Mouse (Mus musculus): ENCODE data around the gene Fut8. TPM values are rescaled to one million over a fixed set of nuclear protein-coding genes. Genes with fewer than 3 reads are reported as not detected.
A peak's percentile ranks its signal among the peaks of the same experiment; 100 is the strongest.

Fut8 gene
- polyA plus RNA-seq (2015; fragmentation: Nextera tagmentation; extraction: Ambion mirVana) = 68.8 and 69.5 TPM in 2 replicates

DNA sequence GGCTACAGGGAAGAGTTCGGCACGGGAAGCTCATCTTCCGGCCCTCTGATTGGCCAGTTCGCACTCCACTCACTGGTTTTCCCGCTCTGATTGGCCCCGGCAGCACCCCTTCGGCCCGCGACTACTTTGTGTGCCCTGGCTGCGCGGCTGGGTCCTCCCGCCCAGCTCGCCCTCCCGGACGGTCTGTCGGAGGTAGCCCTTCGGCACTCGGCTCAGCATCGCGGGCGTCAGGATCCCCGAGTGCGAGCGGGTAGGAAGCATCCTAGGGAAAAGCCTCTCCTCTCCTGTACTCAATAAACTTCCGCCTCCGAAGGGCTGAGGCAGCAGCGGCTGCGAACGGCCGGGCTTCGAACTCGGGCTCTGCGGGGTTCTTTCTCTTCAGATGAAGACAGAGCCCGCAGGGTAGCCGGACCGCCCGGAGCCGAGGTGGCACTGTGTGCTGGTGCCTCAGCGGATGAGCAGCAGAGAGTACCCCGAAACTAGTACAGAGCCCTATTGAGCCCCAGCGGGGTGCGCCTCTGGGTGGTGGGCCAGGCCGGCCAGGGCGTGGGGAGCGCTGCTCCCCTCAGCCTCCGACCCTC lies at the start of gene Fut8:
TSS of gene Fut8 (plus strand) at position 176 of the 581 bp plus-strand sequence.
- peak within 1 kb of the TSS; percentile 89 for H3K4me3 ChIP-seq (ENCODE audit: low read depth, low read length)
- H3K9ac ChIP-seq (ENCODE audit: low read depth, low read length) = peak within 1 kb of the TSS; percentile 76
- peaks cover 9% of the 10 kb centered on the region for H3K4me1 ChIP-seq (ENCODE audit: control insufficient read depth, insufficient read depth, low read length)
- no peaks in the 10 kb centered on the region for H3K9me3 ChIP-seq (replicated peaks; ENCODE audit: control insufficient read depth, low read length, poor library complexity, severe bottlenecking)
- peak; percentile 83 for ATAC-seq
- peak within 1 kb of the TSS; percentile 98 for H3K27ac ChIP-seq (ENCODE audit: low read length)
- peak within 1 kb of the TSS; percentile 64 for H3K4me2 ChIP-seq (ENCODE audit: low read length)
- no peaks in the 10 kb centered on the region for H3K36me3 ChIP-seq (ENCODE audit: control insufficient read depth, insufficient read depth, low read length)
- 0% methylated on average over 46 of the region's 46 CpGs for WGBS
- H3K27me3 ChIP-seq (ENCODE audit: control insufficient read depth, insufficient read depth, low read depth, low read length) = no peaks in the 10 kb centered on the region

DNA sequence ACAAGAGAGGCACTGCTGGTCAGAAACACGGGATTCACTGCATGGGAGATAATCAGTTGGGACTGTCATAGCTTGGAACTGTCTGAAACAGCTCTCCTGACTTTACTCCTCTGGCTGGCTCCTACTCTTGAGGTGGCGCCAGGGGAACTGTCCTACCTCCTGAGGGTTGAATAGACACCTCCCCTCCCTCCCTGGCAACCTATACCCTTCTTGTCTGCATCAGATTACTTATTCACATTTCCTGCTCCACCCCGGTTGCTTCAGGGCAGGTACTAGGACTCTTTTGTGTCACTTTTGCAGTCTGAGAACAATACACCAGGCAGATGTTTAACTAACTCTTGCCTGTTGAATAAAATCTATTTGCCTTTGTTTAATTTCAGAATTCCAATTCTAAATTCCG lies 48.8 kb upstream of the Fut8 start:
- Histone ChIP-seq H3K27me3 (ENCODE audit: control insufficient read depth, insufficient read depth, low read depth, low read length) (no peaks in the 10 kb centered on the region), H3K9ac (ENCODE audit: low read depth, low read length) (no peak overlapping the region), H3K4me3 (ENCODE audit: low read depth, low read length) (no peak overlapping the region), H3K36me3 (ENCODE audit: control insufficient read depth, insufficient read depth, low read length) (no peaks in the 10 kb centered on the region), H3K4me1 (ENCODE audit: control insufficient read depth, insufficient read depth, low read length) (no peaks in the 10 kb centered on the region), H3K27ac (ENCODE audit: low read length) (0 out of 2 replicates have a peak overlapping the region, but pooled peaks have one; percentile 3), H3K9me3 (replicated peaks; ENCODE audit: control insufficient read depth, low read length, poor library complexity, severe bottlenecking) (no peaks in the 10 kb centered on the region), H3K4me2 (ENCODE audit: low read length) (no peak overlapping the region)
- ATAC-seq = no peak
- 53% methylated on average over 4 of the region's 4 CpGs for WGBS

DNA sequence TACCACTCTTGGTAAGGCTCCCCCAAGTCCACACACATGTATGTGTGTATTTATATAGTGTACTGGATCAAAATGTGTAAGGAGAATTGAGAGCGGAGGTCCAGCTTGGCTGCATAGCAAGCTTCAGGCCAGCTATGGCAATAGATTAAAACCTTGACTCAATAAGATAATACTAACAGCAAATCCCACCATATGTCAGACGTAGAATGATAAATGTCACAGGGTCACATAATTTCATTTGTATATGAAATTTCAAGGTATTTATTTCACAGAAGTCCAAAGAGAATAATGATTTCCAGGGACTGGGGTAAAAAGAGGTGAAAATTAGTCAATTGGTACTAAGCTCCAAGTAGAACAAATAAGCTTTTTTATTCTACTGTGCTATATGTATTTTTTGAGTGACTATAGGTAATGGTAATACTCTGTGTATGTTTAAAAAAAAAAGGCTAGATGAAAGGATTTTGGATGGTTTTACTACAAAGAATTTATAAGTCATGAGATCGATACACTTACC lies 47.9 kb upstream of the Fut8 start:
- H3K27ac ChIP-seq (ENCODE audit: low read length) = no peak overlapping the region
- no peaks in the 10 kb centered on the region for H3K36me3 ChIP-seq (ENCODE audit: control insufficient read depth, insufficient read depth, low read length)
- H3K9me3 ChIP-seq (replicated peaks; ENCODE audit: control insufficient read depth, low read length, poor library complexity, severe bottlenecking) = no peaks in the 10 kb centered on the region
- H3K4me3 ChIP-seq (ENCODE audit: low read depth, low read length) = no peak overlapping the region
- ATAC-seq = no peak
- H3K4me1 ChIP-seq (ENCODE audit: control insufficient read depth, insufficient read depth, low read length) = no peaks in the 10 kb centered on the region
- H3K27me3 ChIP-seq (ENCODE audit: control insufficient read depth, insufficient read depth, low read depth, low read length) = no peaks in the 10 kb centered on the region
- 88% methylated on average over 3 of the region's 3 CpGs for WGBS
- no peak overlapping the region for H3K4me2 ChIP-seq (ENCODE audit: low read length)
- no peak overlapping the region for H3K9ac ChIP-seq (ENCODE audit: low read depth, low read length)

DNA sequence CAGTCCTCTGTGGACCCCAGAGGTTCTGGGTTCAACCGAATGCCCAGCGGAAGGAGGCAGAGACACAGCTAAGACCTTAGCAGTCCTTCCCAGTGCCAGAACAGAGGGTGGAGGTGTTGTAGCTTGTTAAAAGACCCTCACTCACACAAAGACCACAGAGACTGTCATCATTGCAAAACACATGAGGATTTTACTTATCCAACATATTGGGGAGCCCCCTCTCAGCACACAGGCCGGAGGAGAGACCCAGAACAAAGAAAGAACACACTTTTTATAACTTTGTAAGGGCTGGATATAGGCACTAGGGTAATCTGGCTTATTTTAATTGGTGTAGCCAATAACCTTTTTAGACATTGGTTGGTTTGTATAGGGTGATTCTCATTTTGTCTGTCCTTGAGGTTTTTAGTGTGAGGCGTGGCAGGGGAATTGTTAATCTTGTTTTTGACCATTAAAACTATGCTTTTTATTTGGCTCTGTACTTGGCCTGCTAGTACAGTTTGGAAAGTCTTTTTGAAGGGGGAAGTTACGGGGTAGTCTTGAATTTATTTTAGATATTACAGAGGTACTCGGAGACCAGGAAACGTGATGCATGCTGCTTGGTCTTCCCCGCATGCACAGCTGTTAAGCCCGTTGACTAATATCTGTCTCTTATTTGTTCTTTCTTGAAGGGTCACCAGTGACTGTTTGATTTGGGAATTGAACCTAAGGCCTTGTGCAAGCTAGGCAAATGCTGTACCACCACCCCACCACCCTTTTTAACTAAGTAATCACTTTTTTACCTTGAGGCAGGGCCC lies 46.2 kb upstream of the Fut8 start:
- H3K27ac ChIP-seq (ENCODE audit: low read length) = no peak overlapping the region
- no peak overlapping the region for H3K4me2 ChIP-seq (ENCODE audit: low read length)
- WGBS = 92% methylated on average over 9 of the region's 9 CpGs
- no peaks in the 10 kb centered on the region for H3K9me3 ChIP-seq (replicated peaks; ENCODE audit: control insufficient read depth, low read length, poor library complexity, severe bottlenecking)
- H3K4me1 ChIP-seq (ENCODE audit: control insufficient read depth, insufficient read depth, low read length) = no peaks in the 10 kb centered on the region
- H3K9ac ChIP-seq (ENCODE audit: low read depth, low read length) = no peak overlapping the region
- H3K27me3 ChIP-seq (ENCODE audit: control insufficient read depth, insufficient read depth, low read depth, low read length) = no peaks in the 10 kb centered on the region
- H3K4me3 ChIP-seq (ENCODE audit: low read depth, low read length) = no peak overlapping the region
- ATAC-seq = no peak
- no peaks in the 10 kb centered on the region for H3K36me3 ChIP-seq (ENCODE audit: control insufficient read depth, insufficient read depth, low read length)

DNA sequence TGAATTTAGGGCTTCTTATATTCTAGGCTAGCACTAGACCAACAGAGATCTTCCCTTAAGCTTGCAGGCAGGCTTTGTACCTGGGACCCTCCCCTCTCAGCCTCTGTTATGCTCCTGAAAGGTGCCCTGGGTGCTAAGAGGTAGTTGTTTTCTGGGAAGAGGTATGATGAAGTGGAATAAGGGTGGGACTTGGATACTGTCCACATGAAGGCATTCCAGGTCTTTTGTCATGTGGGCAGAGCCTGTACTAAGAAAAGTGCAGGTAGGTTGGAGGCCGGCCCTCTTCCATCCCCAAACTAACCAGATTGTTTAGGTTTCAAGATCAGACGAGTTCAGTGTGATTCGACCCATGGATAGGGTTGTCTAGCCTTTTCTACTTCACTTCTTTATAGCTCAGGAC lies 45.2 kb upstream of the Fut8 start:
- H3K36me3 ChIP-seq (ENCODE audit: control insufficient read depth, insufficient read depth, low read length) = no peaks in the 10 kb centered on the region
- H3K9ac ChIP-seq (ENCODE audit: low read depth, low read length) = no peak overlapping the region
- H3K4me1 ChIP-seq (ENCODE audit: control insufficient read depth, insufficient read depth, low read length) = no peaks in the 10 kb centered on the region
- H3K27ac ChIP-seq (ENCODE audit: low read length) = no peak overlapping the region
- H3K27me3 ChIP-seq (ENCODE audit: control insufficient read depth, insufficient read depth, low read depth, low read length) = no peaks in the 10 kb centered on the region
- no peaks in the 10 kb centered on the region for H3K9me3 ChIP-seq (replicated peaks; ENCODE audit: control insufficient read depth, low read length, poor library complexity, severe bottlenecking)
- no peak overlapping the region for H3K4me2 ChIP-seq (ENCODE audit: low read length)
- WGBS = 94% methylated on average over 3 of the region's 3 CpGs
- ATAC-seq = no peak
- no peak overlapping the region for H3K4me3 ChIP-seq (ENCODE audit: low read depth, low read length)

DNA sequence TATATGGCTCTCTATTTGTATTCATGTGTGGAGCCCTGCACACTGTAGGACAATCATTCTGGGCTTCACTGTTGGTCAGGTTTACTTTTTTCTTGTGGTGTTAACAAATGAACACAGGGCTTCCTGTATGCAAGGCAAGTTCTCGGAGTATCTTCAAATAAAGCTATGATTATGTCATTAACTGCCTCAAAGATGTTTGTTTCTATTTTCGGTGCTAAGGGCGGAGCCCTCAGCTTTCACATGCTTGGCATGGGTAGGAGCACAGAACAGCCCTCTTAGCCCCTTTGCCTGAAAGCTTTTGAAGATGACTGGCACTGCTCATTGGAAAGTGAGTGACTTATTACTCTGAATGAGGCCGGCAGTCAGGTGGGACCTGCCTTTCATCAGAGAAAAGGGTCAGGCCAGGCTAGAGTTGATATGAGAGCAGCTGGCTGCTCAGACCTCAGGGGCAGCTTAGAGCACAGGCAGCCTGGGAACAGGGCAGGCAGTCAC lies 44.7 kb upstream of the Fut8 start:
- H3K27ac ChIP-seq (ENCODE audit: low read length) = no peak overlapping the region
- ATAC-seq = no peak
- H3K4me1 ChIP-seq (ENCODE audit: control insufficient read depth, insufficient read depth, low read length) = no peaks in the 10 kb centered on the region
- no peak overlapping the region for H3K4me3 ChIP-seq (ENCODE audit: low read depth, low read length)
- no peak overlapping the region for H3K4me2 ChIP-seq (ENCODE audit: low read length)
- no peaks in the 10 kb centered on the region for H3K36me3 ChIP-seq (ENCODE audit: control insufficient read depth, insufficient read depth, low read length)
- no peaks in the 10 kb centered on the region for H3K9me3 ChIP-seq (replicated peaks; ENCODE audit: control insufficient read depth, low read length, poor library complexity, severe bottlenecking)
- no peaks in the 10 kb centered on the region for H3K27me3 ChIP-seq (ENCODE audit: control insufficient read depth, insufficient read depth, low read depth, low read length)
- 87% methylated on average over 4 of the region's 4 CpGs for WGBS
- H3K9ac ChIP-seq (ENCODE audit: low read depth, low read length) = no peak overlapping the region

DNA sequence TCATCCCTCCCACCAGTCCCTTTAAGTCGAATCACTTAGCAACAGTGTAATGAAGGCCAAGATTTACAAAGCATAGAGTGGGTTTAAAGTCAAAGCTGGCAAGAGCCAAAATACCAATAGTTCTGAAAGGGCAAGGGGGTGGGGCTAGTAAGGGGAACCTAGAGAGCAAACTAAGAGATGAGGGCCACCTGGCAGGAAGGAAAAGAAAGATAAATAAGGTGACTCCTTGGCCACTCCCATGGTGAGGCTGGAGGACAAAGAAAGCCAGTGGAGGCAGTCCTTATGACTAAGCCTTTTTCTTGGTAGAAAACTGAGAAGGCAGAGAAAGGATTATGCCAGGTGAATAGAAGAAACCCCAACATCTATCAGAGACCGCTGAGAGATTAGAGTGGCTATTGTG lies 42.9 kb upstream of the Fut8 start:
- Histone ChIP-seq H3K9me3 (replicated peaks; ENCODE audit: control insufficient read depth, low read length, poor library complexity, severe bottlenecking) (no peaks in the 10 kb centered on the region), H3K9ac (ENCODE audit: low read depth, low read length) (no peak overlapping the region), H3K4me3 (ENCODE audit: low read depth, low read length) (no peak overlapping the region), H3K27me3 (ENCODE audit: control insufficient read depth, insufficient read depth, low read depth, low read length) (no peaks in the 10 kb centered on the region), H3K36me3 (ENCODE audit: control insufficient read depth, insufficient read depth, low read length) (no peaks in the 10 kb centered on the region), H3K27ac (ENCODE audit: low read length) (no peak overlapping the region), H3K4me1 (ENCODE audit: control insufficient read depth, insufficient read depth, low read length) (no peaks in the 10 kb centered on the region), H3K4me2 (ENCODE audit: low read length) (no peak overlapping the region)
- WGBS = 60% methylated on average over 2 of the region's 2 CpGs
- ATAC-seq = no peak

DNA sequence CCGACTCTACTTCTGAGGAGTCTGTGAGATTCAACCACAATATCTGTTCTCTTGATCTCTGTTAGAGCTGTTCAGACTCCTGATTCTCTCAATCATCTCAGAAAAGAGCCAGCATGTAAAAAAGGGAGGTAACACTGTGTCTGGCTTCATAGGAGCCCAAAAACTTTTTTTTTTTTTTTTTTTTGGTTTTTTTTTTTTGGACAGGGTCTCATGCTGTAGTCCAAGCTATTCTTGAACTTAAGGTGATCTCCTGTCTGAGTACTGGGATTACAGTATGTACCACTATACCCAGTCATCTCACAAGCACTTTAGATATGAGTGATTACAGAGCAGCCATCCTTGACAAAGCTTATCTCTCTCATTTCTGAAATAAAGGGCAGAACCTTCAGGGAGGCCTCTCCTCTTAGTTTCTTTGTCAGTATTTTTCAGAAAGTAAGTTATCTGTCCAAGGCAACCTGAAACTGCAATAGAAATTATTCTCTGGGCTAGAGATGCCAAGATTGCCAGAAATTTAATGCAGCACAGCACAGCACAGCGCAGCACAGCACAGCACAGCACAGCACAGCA lies 41.3 kb upstream of the Fut8 start:
- Histone ChIP-seq H3K27ac (ENCODE audit: low read length) (no peak overlapping the region), H3K9me3 (replicated peaks; ENCODE audit: control insufficient read depth, low read length, poor library complexity, severe bottlenecking) (no peaks in the 10 kb centered on the region), H3K27me3 (ENCODE audit: control insufficient read depth, insufficient read depth, low read depth, low read length) (no peaks in the 10 kb centered on the region), H3K9ac (ENCODE audit: low read depth, low read length) (no peak overlapping the region), H3K4me3 (ENCODE audit: low read depth, low read length) (no peak overlapping the region), H3K4me1 (ENCODE audit: control insufficient read depth, insufficient read depth, low read length) (no peaks in the 10 kb centered on the region), H3K36me3 (ENCODE audit: control insufficient read depth, insufficient read depth, low read length) (no peaks in the 10 kb centered on the region), H3K4me2 (ENCODE audit: low read length) (no peak overlapping the region)
- ATAC-seq = no peak
- WGBS = 98% methylated on average over 2 of the region's 2 CpGs

DNA sequence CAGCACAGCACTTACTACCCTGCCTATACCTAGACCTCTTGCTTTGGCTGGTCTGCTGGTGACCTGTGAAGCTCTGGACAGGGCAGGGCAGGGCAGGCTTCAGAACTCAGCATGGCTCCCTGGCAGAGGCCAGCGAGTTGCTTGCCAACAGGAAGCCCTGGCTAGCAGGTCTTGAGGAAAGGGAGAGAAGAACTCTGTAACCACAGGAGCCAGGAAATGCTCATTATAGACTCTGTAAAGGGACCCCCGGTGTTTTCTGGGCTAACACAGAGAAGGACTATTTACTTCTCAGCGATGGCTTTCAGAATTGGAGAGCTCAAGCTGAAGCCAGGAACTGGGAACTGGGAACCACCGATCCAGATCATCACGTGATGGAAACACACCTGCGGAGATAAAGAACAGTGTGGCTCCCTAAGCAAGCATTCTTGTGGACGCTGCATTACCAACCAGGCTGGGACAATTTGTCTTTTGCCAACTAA lies 40.8 kb upstream of the Fut8 start:
- H3K4me2 ChIP-seq (ENCODE audit: low read length) = no peak overlapping the region
- no peaks in the 10 kb centered on the region for H3K4me1 ChIP-seq (ENCODE audit: control insufficient read depth, insufficient read depth, low read length)
- no peaks in the 10 kb centered on the region for H3K27me3 ChIP-seq (ENCODE audit: control insufficient read depth, insufficient read depth, low read depth, low read length)
- 73% methylated on average over 7 of the region's 7 CpGs for WGBS
- no peak for ATAC-seq
- H3K9ac ChIP-seq (ENCODE audit: low read depth, low read length) = no peak overlapping the region
- no peak overlapping the region for H3K27ac ChIP-seq (ENCODE audit: low read length)
- H3K4me3 ChIP-seq (ENCODE audit: low read depth, low read length) = no peak overlapping the region
- H3K9me3 ChIP-seq (replicated peaks; ENCODE audit: control insufficient read depth, low read length, poor library complexity, severe bottlenecking) = no peaks in the 10 kb centered on the region
- no peaks in the 10 kb centered on the region for H3K36me3 ChIP-seq (ENCODE audit: control insufficient read depth, insufficient read depth, low read length)

Measured in midbrain, embryonic 16.5 days (tissue).